Mouse (Mus musculus) olfactory bulb, adult 2 months (tissue): Measurements from ENCODE around the gene Cnn1. TPM values are rescaled to one million over a fixed set of nuclear protein-coding genes. Genes with fewer than 3 reads are reported as not detected.
A peak's percentile ranks its signal among the peaks of the same experiment; 100 is the strongest.

Source experiments
- H3K27ac ChIP-seq: fragments of 200-500 bp; 2 replicates; pipeline ENCODE4 v1.5.1; 2012; ENCODE audit warnings: low read depth, low read length; ENCODE audit not compliant: insufficient read depth
- H3K4me1 ChIP-seq: fragments of 200-500 bp; 2 replicates; pipeline ENCODE4 v1.6.1; 2012; ENCODE audit warnings: low read length; ENCODE audit not compliant: control insufficient read depth, insufficient read depth
- H3K4me3 ChIP-seq: fragments of 200-500 bp; 2 replicates; pipeline ENCODE4 v1.5.1; 2012; ENCODE audit warnings: mild to moderate bottlenecking, low read depth, low read length, moderate library complexity; ENCODE audit not compliant: insufficient read depth
- CTCF ChIP-seq: fragments of 200-500 bp; IDR thresholded peaks from 2 replicates; pipeline ENCODE4 v1.5.1; 2012; ENCODE audit warnings: low read depth, mild to moderate bottlenecking, low read length, moderate library complexity; ENCODE audit not compliant: insufficient read depth
- POLR2A ChIP-seq: fragments of 200-500 bp; IDR thresholded peaks from 2 replicates; pipeline ENCODE4 v1.6.1; 2012; ENCODE audit warnings: mild to moderate bottlenecking, low read depth, low read length, moderate library complexity; ENCODE audit not compliant: insufficient read depth
- WGBS: fragments of 180-500 bp; shearing (Covaris S2); methylation state at CpG from one replicate; pipeline ENCODE4 v1.1.7; 2018; 5-methylcytosine and 5-hydroxymethylcytosine counted together
- polyA plus RNA-seq: library from polyadenylated mRNA; stranded (reverse); fragments of >200 nt; gene quantifications from 2 replicates; pipeline ENCODE4 v1.2.4, GENCODE M21; 2012; ENCODE audit warnings: low replicate concordance; ENCODE audit not compliant: missing spikeins, insufficient read depth, insufficient read length

Cnn1 gene
- polyA plus RNA-seq, 1 experiment = not detected

DNA sequence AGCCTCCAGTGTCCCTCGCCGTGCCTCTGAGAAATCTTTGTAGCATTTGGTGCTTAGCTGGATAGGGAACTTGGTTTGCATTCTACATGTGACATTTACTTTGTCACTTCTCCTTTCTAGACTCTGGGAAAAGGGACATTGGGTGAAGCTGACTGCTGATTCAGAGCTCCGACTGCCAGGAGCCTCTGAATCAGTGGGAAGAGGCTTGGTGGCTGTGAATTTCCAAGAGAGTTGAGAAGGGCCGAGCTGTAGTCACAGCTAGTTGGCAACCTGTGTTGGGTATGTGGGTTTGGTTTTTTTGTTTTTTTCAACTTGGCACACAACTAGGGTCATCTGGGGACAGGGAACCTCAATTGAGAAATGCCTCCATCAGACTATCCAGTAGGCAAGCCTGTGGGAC lies 20.5 kb downstream of the Cnn1 start:
- 68% methylated on average over 4 of the region's 4 CpGs for WGBS
- no peak overlapping the region for H3K27ac ChIP-seq
- H3K4me3 ChIP-seq = no peak overlapping the region
- no peak for TF ChIP-seq CTCF
- no peak for TF ChIP-seq POLR2A
- H3K4me1 ChIP-seq = peaks cover 9% of the 10 kb centered on the region

DNA sequence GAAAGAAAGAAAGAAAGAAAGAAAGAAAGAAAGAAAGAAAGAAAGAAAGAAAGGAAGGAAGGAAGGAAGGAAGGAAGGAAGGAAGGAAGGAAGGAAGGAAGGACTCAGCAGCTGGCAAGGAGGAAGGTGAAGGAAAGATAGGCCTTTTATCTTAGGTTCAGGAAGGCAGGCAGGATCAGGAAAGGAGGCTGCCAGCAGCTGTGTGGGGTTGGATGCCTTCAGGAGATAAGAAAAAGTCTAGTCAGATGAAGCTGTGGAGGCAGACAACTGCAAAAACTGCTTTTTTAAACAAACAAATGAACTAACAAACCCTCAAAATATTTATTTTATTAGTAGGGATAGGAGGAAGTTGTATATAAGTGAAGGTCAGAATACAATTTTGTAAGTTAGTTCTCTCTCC lies 22.5 kb downstream of the Cnn1 start:
- H3K4me3 ChIP-seq = no peak overlapping the region
- H3K27ac ChIP-seq = no peak overlapping the region
- H3K4me1 ChIP-seq = peaks cover 3% of the 10 kb centered on the region; the same call in 1 of the 2 replicates
- TF ChIP-seq CTCF = no peak
- no peak for TF ChIP-seq POLR2A

DNA sequence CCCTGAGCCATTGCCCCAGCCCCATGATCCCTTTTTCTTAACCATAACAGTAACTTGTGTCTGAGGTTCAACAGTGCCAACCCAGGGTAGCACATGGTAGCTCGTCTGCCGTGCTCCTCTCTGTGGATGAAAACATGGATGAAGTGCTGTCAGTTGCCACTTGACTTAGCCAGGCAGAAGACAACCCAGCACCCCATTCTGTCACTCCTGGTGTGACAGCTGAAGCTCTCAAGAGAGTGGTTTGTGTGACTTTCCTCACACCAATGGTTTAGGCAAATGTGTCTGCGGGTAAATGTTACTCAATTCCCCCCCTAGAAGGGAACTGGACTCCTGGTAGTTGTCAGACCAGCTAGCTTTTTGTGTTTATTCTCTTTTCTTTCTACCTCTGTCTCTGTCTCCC lies 23.0 kb downstream of the Cnn1 start:
- Histone ChIP-seq H3K4me3 (no peak overlapping the region), H3K4me1 (peaks cover 3% of the 10 kb centered on the region; the same call in 1 of the 2 replicates), H3K27ac (no peak overlapping the region)
- WGBS = 82% methylated on average over 3 of the region's 3 CpGs
- no peak for TF ChIP-seq CTCF
- TF ChIP-seq POLR2A = no peak

DNA sequence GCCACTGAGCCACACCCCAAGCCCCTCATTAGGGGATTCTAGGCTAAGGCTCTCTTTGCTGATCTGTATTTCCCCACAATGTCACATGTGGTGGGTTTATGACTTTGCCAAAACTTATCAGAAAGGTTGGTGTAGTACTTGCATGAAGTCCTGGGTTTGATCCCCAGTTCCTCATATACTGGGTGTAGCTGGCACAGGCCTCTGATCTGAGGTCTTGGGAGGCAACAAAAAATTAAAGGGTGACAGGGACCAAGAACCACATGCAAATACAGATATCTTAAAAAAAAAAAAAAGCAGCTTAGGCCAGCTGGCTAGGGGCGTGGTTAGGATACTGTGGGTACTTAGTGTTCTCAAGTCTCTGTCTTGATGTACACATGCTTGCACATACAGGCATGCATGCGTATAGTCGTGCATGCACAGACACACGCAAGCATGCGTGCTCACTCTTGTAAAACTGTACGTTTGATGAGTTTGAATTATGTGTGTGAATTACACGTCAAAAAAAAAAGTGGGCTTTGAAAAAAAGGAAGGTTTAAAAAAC lies 24.1 kb downstream of the Cnn1 start:
- TF ChIP-seq CTCF (no peak), POLR2A (no peak)
- H3K4me1 ChIP-seq = no peaks in the 10 kb centered on the region
- 90% methylated on average over 7 of the region's 7 CpGs for WGBS
- H3K27ac ChIP-seq = no peak overlapping the region
- no peak overlapping the region for H3K4me3 ChIP-seq

DNA sequence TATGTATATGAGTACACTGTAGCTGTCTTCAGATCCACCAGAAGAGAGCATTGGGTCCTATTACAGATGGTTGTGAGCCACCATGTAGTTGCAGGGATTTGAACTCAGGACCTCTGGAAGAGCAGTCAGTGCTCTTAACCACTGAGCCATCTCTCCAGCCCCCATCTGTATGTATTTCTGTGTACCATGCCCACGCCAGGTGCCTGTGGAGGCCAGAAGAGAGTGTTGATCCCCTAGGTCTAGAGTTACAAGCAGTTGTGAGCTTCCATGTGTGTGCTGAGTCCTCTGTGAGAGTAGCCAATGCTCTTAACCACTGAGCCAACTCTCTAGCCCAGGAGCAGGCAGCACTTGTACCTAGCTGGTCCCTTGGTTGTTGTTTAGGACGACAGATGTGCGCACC lies 25.2 kb downstream of the Cnn1 start:
- no peak overlapping the region for H3K27ac ChIP-seq
- TF ChIP-seq CTCF = no peak
- no peak for TF ChIP-seq POLR2A
- WGBS = 84% methylated on average over 3 of the region's 3 CpGs

DNA sequence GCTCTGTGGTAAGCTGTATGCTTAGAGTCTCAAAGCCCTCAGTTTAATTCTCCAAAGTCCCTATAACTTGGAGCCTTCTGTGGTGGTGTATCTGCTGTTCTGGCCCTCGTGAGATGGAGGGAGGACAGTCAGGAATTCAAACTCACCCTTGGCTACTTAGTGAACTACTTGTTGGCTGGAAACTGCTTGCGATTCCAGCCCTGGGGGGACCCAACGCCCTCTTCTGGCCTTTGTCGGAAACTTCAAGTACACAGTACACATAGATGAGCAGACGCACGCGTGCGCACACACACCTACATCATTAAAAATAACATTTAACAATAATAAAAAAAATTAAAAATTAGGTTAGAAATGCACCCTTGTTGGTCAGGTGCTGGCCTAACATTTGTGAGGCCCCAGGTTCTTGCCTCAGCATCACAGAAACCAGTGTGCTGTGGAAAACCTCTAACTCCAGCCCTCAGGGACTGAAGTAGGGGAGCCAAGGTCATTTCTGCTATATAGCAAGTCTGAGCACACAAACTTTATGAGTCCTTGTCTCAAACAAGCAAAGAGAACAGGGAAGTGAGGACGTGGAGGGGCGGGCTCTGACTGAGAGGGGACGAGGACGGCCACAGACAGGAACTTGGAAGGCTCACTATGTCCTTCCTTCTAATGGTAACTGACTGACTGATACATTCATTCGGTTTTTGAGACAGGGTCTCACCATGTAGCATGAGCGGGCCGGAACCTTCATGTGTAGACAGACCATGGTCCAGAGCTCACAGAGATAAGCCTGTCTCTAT lies 26.4 kb downstream of the Cnn1 start:
- Histone ChIP-seq H3K27ac (no peak overlapping the region), H3K4me1 (no peaks in the 10 kb centered on the region), H3K4me3 (no peak overlapping the region)
- TF ChIP-seq POLR2A (no peak), CTCF (no peak)
- WGBS = 89% methylated on average over 15 of the region's 15 CpGs

More for the DNA sequence above, 25.2 kb downstream of the Cnn1 start:
- H3K4me3 ChIP-seq = no peak overlapping the region
- no peaks in the 10 kb centered on the region for H3K4me1 ChIP-seq

DNA sequence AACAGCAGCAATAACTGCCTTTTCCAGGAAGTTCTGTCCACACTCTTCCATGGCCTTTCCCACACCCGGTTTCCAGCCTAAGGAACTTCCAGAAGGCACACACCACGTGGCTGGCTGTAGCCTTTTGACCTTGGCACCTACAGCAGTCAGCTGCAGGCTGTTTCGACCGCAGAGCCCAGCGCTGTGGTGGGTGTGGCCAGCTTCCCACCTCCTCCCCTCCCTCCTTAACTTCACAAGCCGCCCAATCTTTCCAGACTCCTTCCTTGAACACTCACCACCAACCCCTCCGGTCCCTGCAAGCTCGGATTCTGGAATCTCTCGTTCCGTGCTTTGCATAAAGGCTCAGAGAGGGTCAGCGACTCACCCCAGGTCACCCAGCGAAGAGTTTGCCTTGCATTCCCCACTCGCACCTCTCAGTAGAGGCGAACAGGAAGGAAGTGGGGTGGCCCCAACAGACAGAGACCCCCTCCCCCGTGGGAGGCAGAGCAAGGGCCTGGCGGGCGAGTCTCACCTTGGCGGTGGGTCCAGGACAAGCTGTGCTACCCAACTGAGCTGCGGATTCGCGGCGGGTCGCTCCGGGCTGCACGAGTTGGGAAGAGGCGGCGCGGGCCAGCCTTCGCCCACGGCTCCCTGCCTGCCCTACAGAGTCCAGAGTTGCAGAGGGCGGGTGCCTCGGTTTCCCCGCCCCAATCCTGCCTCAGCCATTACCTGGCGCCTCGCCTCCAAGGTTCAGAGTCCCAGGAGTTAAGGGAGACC lies 32.4 kb downstream of the Cnn1 start:
- H3K27ac ChIP-seq = no peak overlapping the region
- peak overlapping the region; percentile 0; the same call in 1 of the 2 replicates for H3K4me3 ChIP-seq
- TF ChIP-seq POLR2A (no peak), CTCF (no peak)
- 7% methylated on average over 35 of the region's 35 CpGs for WGBS
- peaks cover 11% of the 10 kb centered on the region for H3K4me1 ChIP-seq

DNA sequence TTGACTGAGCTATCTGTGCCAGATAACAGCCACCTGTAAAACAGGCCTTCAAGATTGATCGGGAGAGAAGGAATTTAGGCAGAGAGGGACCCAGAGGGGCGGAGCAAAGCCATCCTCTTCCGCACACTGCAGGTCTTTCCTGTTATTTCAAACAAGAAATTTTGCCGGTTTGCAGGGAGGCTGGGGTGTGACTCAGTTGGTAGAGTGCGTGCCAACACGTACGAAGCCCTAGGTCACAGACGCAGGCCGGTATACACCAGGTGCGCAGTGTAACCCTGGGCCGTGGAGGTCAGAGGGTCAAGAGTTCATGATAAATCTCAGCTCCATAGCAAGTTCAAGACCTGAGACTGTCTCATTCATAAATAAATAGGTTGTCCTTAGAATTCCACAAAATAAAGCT lies 33.2 kb downstream of the Cnn1 start:
- 63% methylated on average over 11 of the region's 11 CpGs for WGBS
- Histone ChIP-seq H3K4me3 (no peak overlapping the region), H3K4me1 (peaks cover 13% of the 10 kb centered on the region), H3K27ac (no peak overlapping the region)
- no peak for TF ChIP-seq CTCF
- TF ChIP-seq POLR2A = no peak
